Mouse (Mus musculus) colon, adult 2 months (tissue): Measurements from ENCODE around the gene F11r. TPM values are rescaled to one million over a fixed set of nuclear protein-coding genes. Genes with fewer than 3 reads are reported as not detected.

ENCODE experiments used
- polyA plus RNA-seq: library from polyadenylated mRNA; depleted of rRNA; stranded (reverse); fragments of >200 nt; gene quantifications from 2 replicates; pipeline ENCODE4 v1.2.3, GENCODE M21; 2012; rRNA removed

F11r gene
- 108 and 134 TPM in 2 replicates for polyA plus RNA-seq

DNA sequence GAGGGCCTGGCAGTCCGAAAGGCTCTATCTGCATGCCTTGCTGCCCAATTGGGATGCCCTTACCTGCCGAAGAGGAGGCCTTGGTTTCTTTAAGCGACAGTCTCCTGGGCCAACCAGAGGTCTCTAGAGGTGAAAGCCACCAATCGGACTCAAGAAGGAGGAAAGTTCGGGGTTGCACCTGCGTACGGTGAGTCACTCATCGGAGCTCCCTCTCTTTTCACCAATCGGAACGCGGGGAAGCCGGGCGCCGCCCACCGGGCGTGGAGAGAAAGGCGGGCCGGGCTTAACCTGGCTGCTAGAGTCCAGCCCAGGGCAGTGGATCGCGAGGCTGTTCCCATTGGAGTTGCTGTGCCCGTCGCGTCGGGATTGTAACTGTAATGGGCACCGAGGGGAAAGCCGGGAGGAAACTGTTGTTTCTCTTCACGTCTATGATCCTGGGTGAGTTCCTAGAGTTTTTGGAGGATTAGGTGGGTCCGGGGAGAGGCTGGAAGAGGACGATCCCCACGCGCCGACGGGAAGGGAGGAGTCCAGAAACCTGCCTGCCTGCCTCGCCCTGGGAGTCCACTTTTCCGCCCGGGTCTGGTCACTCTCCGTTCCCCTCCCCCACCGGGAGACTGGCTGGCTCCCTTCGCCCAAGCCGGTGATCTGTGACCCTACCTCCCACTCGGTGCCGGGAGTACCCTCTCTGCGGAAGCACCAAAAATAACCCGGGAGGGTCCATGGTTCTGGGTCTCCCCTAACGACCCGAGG lies at the start of gene F11r:
TSS of gene F11r (plus strand) at position 272 of the 750 bp plus-strand sequence.

DNA sequence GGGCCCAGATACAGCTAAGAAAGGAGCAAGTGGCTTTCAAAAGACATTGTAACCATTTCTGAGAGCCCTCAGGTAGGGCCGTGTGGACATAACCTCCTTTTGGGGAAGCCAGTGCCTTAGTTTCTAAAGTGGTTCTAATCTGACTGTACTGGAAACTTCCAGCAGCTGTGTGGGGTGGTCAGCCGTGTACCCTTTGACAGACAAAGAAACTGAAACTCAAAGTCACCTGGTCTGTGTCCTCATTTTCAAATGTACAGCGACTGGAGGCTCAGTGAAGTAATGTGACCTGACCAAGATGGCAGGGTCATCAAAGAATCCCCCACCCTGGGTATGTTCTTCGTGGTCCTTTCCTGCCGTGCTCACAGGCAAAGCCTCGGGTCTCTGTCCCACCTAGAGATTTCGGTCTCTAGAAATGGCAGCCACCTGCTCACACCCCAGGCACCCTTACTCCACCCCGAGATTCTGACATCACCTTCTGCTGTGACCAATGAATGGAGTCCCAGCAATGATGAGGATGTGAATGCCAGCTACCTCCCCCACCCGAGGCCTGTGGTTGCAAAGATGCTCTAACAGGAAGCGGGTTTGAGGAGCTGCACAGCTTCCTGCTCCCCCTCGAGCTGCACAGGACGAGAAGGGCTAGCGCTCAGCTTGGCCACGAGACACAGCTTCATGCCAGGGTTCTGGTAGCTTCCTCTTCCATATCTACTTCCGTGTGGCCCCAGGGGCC lies 48.8 kb upstream of the F11r start, which contains the start of gene Arhgap30:
TSS of gene Arhgap30 (plus strand) at position 579 of the 727 bp plus-strand sequence.

DNA sequence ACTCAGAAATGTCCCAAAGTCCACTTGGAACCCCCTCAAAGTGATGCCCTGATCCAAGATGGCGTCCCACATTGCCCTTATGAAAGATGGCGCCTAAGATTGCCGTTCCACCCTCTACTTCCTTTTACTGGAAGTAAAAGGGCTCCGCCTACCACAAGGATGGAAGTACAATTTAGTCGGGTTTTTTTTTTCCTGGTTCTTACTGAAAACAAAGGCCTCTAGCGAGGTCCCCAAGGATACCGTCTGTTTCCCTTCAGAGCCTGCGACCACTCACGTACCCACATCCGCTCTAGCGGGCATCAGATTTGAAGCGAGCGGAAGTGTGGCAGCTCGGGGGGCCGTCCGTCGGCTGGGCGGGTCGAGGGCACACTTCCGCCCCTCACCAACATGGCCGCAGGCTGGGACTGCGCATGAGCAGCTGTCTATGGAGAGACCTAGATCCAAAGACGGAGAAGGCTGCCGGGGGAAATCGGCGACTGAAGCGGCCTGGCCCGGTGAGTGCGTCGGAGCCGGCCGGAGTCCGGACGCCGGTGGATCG lies 26.3 kb upstream of the F11r start, which contains the start of gene Usf1:
TSS of gene Usf1 (plus strand) at position 367 of the 538 bp plus-strand sequence.

DNA sequence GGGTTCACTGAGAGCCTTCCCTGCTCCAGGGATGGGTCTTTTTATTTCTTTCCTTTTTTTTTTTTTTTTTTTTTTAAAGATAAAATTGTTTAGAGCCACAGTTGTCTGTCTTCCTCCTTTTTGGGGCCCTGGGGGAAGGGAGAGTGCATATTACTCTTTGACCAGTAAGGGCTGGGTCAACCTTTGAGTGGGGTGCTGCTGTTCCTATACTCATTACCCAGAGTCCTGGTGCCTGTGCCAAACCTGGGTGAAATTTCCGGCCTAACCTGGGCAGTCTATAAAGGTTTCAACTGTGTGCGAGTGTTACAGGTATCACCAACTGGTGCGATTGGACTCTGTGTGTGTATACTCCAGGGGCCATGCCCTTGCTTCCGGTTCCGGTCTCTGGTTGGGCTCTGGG lies 18.7 kb upstream of the F11r start, which contains the start of gene Tstd1:
TSS of gene Tstd1 (plus strand) at position 213 of the 400 bp plus-strand sequence.

DNA sequence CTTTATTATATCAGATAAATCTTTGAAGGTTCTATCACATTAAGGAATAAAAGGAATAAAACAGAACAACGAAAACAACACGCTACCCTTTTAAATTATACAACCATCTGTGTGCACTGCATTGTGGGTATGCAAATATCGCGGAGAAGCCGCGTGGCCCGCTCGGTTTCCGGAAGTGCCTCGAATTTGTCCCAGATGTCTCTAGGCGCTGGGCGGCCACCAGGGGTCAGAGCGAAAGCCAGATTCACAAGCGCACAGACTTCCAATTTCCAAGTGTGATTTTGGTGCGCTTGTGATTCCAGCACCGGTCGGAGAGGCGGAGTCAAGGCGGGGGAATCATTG lies 65.9 kb downstream of the F11r start, which contains the start of gene Alyref2:
TSS of gene Alyref2 (plus strand) at position 229 of the 342 bp plus-strand sequence.

Other genes with a start within 250 kb of the F11r start
- 42.0 and 71.2 TPM in 2 replicates for gene Pcp4l1, start 241.3 kb upstream of the F11r start, polyA plus RNA-seq
- 2.3 and 2.4 TPM in 2 replicates for gene Nr1i3, start 223.6 kb upstream of the F11r start, polyA plus RNA-seq
- gene Tomm40l, start 215.0 kb upstream of the F11r start, polyA plus RNA-seq = 35.4 and 39.0 TPM in 2 replicates
- gene Apoa2, start 212.5 kb upstream of the F11r start, polyA plus RNA-seq = 0.64 and 3.6 TPM in 2 replicates
- 34.3 and 37.0 TPM in 2 replicates for gene Fcer1g, start 203.2 kb upstream of the F11r start, polyA plus RNA-seq
- 4.7 TPM in 2 replicates for gene Adamts4, start 187.1 kb upstream of the F11r start, polyA plus RNA-seq
- gene Ndufs2, start 186.1 kb upstream of the F11r start, polyA plus RNA-seq = 134 and 158 TPM in 2 replicates
- 75.9 and 85.5 TPM in 2 replicates for gene B4galt3, start 167.2 kb upstream of the F11r start, polyA plus RNA-seq
- 31.9 and 36.7 TPM in 2 replicates for gene Ppox, start 156.3 kb upstream of the F11r start, polyA plus RNA-seq
- 41.4 and 43.3 TPM in 2 replicates for gene Usp21, start 149.5 kb upstream of the F11r start, polyA plus RNA-seq
- 23.2 and 26.3 TPM in 2 replicates for gene Ufc1, start 142.5 kb upstream of the F11r start, polyA plus RNA-seq
- gene Dedd, start 108.4 kb upstream of the F11r start, polyA plus RNA-seq = 49.2 and 53.1 TPM in 2 replicates
- gene Nit1, start 91.9 kb upstream of the F11r start, polyA plus RNA-seq = 62.5 and 68.1 TPM in 2 replicates
- gene Pfdn2, start 91.9 kb upstream of the F11r start, polyA plus RNA-seq = 2.3 and 5.7 TPM in 2 replicates
- gene Klhdc9, start 76.7 kb upstream of the F11r start, polyA plus RNA-seq = 1.0 and 2.1 TPM in 2 replicates
- 2.6 and 3.2 TPM in 2 replicates for gene Nectin4, start 67.4 kb upstream of the F11r start, polyA plus RNA-seq
- gene Arhgap30, start 48.6 kb upstream of the F11r start, polyA plus RNA-seq = 3.7 and 4.7 TPM in 2 replicates
- 85.2 and 90.3 TPM in 2 replicates for gene Usf1, start 26.2 kb upstream of the F11r start, polyA plus RNA-seq
- gene Tstd1, start 18.7 kb upstream of the F11r start, polyA plus RNA-seq = 463 and 469 TPM in 2 replicates
- gene Alyref2, start 65.9 kb downstream of the F11r start, polyA plus RNA-seq = 5.3 and 5.4 TPM in 2 replicates
- 1.2 and 6.0 TPM in 2 replicates for gene Itln1, start 97.8 kb downstream of the F11r start, polyA plus RNA-seq
- 0.22 and 0.23 TPM in 2 replicates for gene Cd244a, start 121.7 kb downstream of the F11r start, polyA plus RNA-seq
- 0.43 and 1.1 TPM in 2 replicates for gene Ly9, start 169.9 kb downstream of the F11r start, polyA plus RNA-seq
- gene Slamf7, start 215.5 kb downstream of the F11r start, polyA plus RNA-seq = 1.4 TPM in 2 replicates
- 1.6 and 2.7 TPM in 2 replicates for gene Cd48, start 244.5 kb downstream of the F11r start, polyA plus RNA-seq